In the genomic region with DNA sequence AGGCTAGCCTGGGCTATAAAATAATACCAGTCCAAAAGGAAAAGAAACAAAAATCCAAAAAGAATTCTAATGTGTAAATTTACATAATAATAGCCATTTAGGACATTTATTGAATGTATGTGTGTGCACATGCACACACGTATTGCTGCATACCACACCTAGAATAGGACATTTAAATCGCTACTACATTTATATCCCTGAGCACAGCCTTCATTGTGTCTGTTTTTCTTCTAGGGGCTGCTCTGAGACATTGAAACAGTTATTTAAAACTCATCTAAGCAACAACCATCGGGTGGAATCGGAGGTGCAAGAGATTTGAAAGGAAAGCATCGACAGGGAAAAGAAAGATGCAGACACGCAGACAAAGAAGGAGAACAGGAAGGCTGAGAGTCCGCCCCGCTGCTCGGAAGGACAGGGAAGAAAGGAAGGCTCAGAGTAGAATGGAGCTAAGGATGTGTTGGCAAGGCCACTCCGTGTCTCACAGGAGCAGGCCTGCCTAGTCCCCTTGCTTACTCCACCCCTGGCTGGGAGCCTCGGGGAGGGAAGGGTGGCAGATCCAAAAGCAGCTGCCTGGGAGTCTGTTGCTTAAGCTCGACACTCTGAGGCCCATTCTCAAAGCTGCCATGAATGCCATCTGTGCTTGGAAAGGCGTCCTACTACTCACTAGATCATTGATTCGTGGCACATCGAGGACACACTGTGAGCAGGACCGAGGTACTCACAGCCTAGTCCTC, we compare ENCODE assay signal across 10 mouse cellular contexts. TPM values are rescaled to one million over a fixed set of nuclear protein-coding genes. Genes with fewer than 3 reads are reported as not detected.
DNase-seq lines count a peak whose midpoint lies in the region.
"Had no signal": no experiment of that assay in that cellular context is flagged by ENCODE, and none has a peak within 500 bp of the region (broad histone marks: within the 10 kb centered on the region; RNA-seq: fewer than 3 reads in every experiment).

No protein-coding gene starts in this region.

- DNase-seq in layer of hippocampus, adult 11-12 months (ENCODE audit: low spot score) = peak; percentile 43
- no peak for DNase-seq in layer of hippocampus, adult 9-10 months (ENCODE audit: low spot score)
- DNase-seq in frontal cortex, postnatal 14 days (ENCODE audit: low spot score in 2 of 2) = peak; percentile 17 to 19
- DNase-seq in layer of hippocampus, postnatal 36 days = peak; percentile 41 to 45
- peak; percentile 15 for DNase-seq in right cerebral cortex, postnatal 25 days
- DNase-seq in c-Kit-positive CD71-positive TER-119-positive erythroid progenitor cells, embryonic 14.5 days (ENCODE audit: low spot score) = no peak
- no peak for DNase-seq in kidney, adult 9 months
- DNase-seq in thymus, postnatal 36 days = no peak
- DNase-seq: kidney, adult 8-10 months; liver, embryonic 13.5 days had no signal

RNA-seq across cellular contexts. Expression of gene Jmy, which starts 11.0 kb away (rescaled TPM):
- 10 to 100 TPM; 40.9 to 41.8 TPM for total RNA-seq in layer of hippocampus, postnatal 36 days (2021)

Comparison
In these comparisons a context has a peak if more than half of its experiments do, and no peak if none do; other contexts are left out.
1. DNase-seq: peak in layer of hippocampus, adult 11-12 months (single experiment), frontal cortex, postnatal 14 days (2 of 2), layer of hippocampus, postnatal 36 days (2 of 2) and right cerebral cortex, postnatal 25 days (single experiment); none in layer of hippocampus, adult 9-10 months (single experiment), c-Kit-positive CD71-positive TER-119-positive erythroid progenitor cells, embryonic 14.5 days (single experiment), kidney, adult 9 months (single experiment) and thymus, postnatal 36 days (0 of 2).